Mouse (Mus musculus): ENCODE measurements around the gene Gpd2.

Gpd2 gene

DNA sequence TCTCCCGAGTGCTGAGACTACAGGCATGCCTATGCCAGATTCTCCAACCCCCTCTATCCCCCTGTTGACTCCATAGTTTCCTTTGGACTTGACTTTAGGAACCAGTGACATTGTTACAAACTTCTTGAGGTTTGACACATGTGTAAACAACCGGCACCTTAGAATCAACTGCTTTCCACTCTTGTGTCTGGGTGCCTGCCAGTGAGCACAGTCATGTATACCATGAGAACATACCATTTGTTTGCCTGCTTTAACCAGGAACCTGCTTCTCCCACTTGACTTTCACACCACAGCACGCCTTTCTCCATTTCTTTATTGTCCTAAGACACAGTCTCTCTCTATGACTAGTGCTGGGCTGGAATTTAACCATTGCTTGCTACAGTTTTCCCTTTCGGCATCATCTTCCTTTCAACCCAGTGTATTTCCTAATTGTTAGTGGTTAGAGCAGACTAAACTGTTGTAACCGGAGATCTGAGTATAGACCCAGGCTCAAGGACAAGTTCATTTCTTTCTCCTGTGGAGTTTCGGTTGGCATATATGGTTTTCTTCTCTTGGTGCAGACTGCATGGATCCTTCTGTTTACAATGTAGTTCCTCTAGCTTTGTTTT is 8.4 kb downstream of the Gpd2 start:
- in situ Hi-C loops (cut with MboI, MseI) = loop anchor here in 1 of 2 experiments (25.0 kb wide), 1 partner anchor 941 kb away; the partner anchor contains the start of gene Cytip

GRCm38 (mm10) chr2:57250113-57250512 is 12.7 kb downstream of the Gpd2 start:
- in situ Hi-C loops (cut with MboI, MseI) = no loop called here

GRCm38 (mm10) chr2:57251636-57252317 is 14.3 kb downstream of the Gpd2 start:
- in situ Hi-C loops (cut with MboI, MseI) = no loop called here

DNA sequence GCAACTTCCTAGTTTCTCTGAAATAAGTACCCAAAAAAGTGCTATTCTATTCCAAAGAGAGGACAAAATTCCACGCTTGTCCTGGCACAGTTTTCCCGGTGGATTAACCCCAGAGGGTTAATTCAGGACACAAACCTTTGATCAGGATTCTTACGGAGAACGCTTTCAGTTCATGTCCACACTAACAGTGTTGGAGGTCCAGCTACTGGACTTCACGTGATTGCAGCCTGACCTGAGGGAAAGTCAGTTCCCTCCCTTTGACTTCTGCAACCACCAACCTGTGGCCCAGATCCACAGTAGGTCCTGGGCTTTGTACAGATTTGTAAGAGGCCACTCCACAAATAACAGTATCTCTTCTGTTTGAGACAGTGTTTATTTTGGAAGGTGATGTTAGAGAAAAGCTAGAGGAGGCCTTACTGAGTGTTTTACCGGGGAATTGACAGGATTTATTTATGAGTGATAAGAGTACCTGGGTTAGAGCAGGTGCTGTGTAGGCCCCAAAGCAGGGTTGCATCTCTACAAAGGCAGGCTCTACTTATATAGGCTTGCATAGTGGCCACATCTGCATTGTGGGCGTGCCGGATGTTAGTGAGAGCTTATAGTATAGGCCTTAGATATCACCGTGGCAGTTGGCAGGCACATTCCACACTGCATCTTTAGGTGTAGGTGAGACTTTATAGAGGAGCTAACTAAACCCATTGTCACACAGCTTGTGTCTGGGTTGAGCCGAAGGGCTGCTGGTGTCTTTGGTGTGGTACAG is 15.3 kb downstream of the Gpd2 start:
- in situ Hi-C loops (cut with MboI, MseI) = no loop called here

DNA sequence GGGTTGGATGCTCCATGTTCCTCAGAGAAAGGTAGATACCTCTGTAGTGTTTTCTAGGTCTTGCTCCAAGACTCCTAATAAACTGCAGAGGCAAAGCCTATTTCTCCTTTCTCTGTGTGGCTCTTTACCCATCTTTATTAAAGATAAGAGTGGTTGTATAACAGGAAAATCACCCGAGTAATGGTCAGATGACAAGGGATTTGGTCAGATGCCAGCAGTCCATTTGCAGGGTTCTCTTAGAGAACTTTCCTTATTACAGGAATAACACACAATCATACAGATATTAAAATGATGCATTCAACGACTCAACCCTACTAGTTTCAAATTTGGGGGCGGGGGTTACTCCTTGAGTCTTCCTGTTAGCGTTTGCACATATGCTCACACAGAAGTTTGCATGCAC is 16.8 kb downstream of the Gpd2 start:
- in situ Hi-C loops (cut with MboI, MseI) = no loop called here

DNA sequence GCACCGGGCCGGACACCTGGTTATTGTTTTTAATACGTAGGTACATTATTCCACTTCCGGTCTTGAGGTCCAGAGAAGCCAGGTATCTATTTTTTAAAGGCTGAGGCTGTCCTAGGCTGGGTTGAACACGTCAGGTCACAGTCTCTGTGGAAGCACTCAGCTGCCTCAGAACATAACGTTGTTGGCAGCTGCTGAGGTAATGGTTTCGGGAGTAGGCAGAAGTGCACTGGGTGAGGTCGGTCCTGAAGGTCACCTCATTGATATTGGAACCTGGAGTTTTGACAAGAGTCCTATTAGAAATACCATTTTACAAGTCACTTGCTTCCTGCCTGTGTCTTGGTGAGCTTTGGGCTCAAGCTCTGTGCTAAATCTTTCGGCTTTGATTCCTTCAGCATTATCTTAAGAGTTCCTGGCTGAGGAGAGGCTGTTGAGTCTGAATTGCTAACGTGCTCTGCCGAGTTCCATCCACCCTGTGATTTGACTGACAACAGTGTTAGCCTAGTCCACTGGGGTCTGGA is 17.8 kb downstream of the Gpd2 start:
- in situ Hi-C loops (cut with MboI, MseI) = no loop called here

GRCm38 (mm10) chr2:57255836-57256235 is 18.4 kb downstream of the Gpd2 start:
- in situ Hi-C loops (cut with MboI, MseI) = no loop called here

GRCm38 (mm10) chr2:57256459-57256858 is 19.0 kb downstream of the Gpd2 start:
- in situ Hi-C loops (cut with MboI, MseI) = no loop called here

DNA sequence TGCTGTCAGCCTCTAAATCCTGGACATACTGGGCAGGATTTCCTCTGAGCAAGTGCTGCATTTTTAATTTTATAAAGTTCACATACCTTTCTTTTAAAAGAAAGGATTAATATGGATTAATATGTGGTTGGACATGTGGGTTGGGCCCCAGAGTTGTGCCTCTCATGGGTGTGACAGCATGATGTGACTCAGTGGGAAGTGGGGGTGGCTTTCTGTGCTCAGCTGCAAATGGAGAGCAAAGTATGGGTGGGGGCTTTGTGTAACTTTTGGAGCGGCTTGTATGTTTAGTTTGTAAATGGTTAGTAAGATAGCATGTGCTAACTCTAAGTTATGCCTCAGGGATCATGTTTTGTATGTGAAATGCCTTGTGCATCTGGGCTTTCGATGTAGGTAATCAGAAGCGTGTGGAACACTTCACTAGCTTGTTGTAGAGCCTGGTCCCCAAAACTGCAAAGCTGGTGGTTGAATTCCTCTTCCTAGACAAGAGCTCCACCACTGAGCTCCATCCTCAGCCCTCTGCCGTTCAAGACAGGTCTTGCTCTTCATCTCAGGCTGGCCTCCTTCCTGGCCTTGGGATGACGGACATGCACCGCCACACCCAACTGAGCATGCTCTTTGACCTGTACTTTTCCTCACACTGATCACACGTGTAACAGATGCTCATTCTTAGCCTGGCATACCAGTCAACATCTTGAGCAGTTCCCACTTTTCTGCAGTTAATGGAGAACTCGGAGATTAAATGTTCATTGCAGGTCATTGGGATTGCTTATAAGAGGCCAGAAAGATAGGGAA is 24.0 kb downstream of the Gpd2 start:
- in situ Hi-C loops (cut with MboI, MseI) = no loop called here

DNA sequence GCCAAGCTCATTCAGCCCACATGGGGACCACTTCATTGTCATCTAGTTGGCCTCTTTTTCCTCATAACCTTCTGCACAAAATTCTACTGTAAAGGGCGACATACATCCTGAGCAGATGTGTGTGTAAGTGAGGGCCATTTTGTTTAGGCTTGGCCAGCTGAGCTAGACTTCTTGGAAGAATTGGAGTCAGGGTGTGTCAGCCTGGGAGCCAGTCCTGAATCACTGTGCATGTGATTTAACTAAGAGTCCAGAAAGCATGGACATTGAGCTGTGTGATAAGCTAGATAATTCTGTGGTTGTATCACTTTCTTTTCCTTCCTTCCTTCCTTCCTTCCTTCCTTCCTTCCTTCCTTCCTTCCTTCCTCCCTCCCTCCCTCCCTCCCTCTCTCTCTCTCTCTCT is 26.0 kb downstream of the Gpd2 start:
- in situ Hi-C loops (cut with MboI, MseI) = no loop called here

DNA sequence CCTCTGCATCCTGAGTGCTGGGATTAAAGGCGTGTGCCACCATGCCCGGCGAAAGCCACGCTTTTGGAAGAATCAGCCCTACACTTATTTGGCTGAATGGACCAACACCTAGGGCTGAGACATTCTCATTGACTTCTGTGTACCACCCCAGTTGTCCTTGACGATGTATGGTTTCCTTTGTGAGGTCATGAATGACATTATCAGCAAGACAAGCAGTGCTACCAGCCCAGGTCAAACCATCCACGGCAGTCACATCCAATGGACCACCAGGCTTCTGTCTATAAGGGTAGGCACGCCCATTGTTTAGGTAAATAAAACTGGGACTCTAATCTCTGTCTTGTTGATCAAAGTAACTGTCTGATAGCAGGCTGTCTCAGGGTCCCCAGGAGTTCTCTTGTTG is 27.5 kb downstream of the Gpd2 start:
- in situ Hi-C loops (cut with MboI, MseI) = no loop called here

GRCm38 (mm10) chr2:57266679-57267393 is 29.4 kb downstream of the Gpd2 start:
- in situ Hi-C loops (cut with MboI, MseI) = no loop called here

DNA sequence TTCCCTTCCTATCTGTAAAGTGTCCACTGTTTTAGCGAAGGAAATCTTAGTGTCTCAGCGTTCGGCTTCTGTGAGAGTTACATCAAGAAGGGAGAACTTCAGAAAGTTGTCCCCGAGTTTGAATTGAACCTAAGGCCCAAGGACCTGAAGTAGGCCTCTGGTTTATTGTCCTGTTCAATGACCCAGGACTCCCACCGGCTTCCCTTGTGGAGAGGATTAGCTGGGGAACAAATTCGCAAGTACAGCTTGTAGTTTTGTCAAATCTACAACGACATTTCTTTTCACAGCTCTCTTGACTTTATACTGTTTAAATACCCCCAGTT is 29.9 kb downstream of the Gpd2 start:
- in situ Hi-C loops (cut with MboI, MseI) = no loop called here

GRCm38 (mm10) chr2:57267896-57268295 is 30.5 kb downstream of the Gpd2 start:
- in situ Hi-C loops (cut with MboI, MseI) = no loop called here

DNA sequence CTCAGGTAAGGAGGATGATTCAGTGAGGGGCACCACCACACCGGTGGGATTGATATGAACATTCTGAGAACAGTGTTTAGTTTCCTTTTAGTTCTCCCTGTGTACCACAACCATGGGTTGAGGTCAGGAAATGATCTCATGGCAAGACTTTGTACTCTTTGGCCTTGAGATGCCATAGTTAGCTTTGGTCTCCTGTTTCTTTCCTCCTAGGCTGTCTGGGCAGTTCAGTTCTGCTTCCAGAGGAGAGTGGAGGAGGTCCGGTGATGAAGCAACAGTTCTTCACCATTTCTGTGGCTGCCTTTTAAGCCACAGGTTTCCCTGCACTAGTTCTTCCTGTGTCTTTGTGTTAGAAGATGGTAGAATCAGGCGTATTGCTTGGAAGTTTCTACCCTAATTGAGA is 31.4 kb downstream of the Gpd2 start:
- in situ Hi-C loops (cut with MboI, MseI) = no loop called here

- in situ Hi-C loops (cut with MboI, MseI) = no loop called here
These were observed 32.4 kb downstream of the Gpd2 start for GRCm38 (mm10) chr2:57269690-57270435.

DNA sequence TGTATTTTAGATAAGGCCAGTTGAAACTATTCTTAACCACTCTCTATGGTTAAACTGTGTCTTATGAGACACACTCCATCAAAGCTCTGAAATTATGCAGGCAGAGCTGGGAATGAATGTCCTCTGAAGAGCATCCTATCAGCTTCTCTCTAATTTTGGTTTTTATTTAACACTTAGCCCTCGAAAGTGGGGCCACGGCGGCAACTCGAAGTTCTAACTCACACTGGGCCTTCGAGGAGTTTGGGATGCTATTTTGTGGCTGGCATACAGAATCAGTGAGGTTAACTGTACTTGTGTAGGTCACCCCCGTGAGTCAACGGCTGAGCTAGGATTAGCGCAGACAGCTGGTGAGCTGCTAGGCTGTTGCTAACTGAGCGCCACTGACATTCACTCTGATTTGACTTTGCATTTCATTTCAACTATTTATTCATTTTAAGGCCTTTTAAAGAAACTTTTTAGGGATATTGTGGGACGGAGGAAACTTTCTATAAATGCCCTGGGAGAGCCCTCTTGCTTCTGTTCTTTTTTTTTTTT is 42.8 kb downstream of the Gpd2 start:
- in situ Hi-C loops (cut with MboI, MseI) = no loop called here

GRCm38 (mm10) chr2:57283791-57284190 is 46.4 kb downstream of the Gpd2 start:
- in situ Hi-C loops (cut with MboI, MseI) = no loop called here

DNA sequence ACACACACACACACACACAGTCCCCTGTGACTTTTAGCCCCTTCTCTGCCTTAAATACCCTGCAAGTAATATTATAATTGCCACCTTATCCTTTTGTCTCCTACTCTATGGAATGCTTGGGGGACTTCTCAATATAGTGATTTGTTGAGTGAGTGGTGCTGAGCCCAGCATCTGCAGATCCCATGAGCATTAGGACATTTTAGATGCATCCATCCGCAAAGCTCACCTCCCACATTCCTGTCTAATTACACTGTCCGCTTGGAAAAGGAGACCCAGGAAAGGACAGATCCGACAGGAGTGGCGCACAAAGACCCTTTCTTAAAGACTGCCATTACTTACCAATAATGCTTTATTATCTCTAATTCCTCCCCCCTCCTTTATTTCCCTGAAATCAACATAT is 47.8 kb downstream of the Gpd2 start:
- in situ Hi-C loops (cut with MboI, MseI) = no loop called here

GRCm38 (mm10) chr2:57287986-57288385 is 50.6 kb downstream of the Gpd2 start:
- in situ Hi-C loops (cut with MboI, MseI) = no loop called here

All from T-helper 17 cell (primary cell).